Mouse (Mus musculus): Measurements from ENCODE around the gene Toporsl. TPM values are rescaled to one million over a fixed set of nuclear protein-coding genes. Genes with fewer than 3 reads are reported as not detected.

Gene Toporsl
- 0.06 and 0.08 TPM in 2 replicates for polyA plus RNA-seq (2016; fragmentation: Nextera tagmentation; extraction: Ambion mirVana)

DNA sequence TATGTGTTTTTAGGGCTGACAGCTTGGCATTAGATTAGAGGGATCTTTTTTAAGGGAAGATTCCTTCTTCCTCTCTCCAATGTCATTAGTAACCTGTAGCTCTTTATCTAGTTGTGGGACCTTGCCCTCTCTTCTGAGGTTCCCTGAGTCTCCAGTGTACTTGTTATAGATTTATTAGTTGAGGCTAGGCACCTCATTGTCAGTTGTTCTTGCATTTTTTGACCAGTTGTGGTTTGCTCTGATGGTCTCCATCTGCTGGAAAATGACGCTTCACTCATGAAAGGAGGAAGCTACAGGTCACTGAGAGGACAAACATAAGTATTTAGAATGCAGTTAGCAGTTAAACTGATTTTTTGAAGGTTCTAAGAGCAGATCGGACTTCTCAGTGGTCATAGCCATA, at the start of gene Toporsl:
Gene Toporsl, plus strand, starts transcription at position 348 of the 400 bp plus-strand sequence.
- H3K4me1 ChIP-seq = no peaks in the 10 kb centered on the region
- no peaks in the 10 kb centered on the region for H3K9me3 ChIP-seq
- no peak within 1 kb of the TSS for H3K4me3 ChIP-seq
- H3K4me2 ChIP-seq (replicated peaks) = no peak within 1 kb of the TSS
- 81% methylated on average over 2 of the region's 2 CpGs for WGBS
- ATAC-seq (ENCODE audit: low FRiP score, low read depth) = no peak
- H3K27me3 ChIP-seq = no peaks in the 10 kb centered on the region
- no peaks in the 10 kb centered on the region for H3K36me3 ChIP-seq
- no peak within 1 kb of the TSS for H3K9ac ChIP-seq (replicated peaks)
- no peak within 1 kb of the TSS for H3K27ac ChIP-seq (replicated peaks)

DNA sequence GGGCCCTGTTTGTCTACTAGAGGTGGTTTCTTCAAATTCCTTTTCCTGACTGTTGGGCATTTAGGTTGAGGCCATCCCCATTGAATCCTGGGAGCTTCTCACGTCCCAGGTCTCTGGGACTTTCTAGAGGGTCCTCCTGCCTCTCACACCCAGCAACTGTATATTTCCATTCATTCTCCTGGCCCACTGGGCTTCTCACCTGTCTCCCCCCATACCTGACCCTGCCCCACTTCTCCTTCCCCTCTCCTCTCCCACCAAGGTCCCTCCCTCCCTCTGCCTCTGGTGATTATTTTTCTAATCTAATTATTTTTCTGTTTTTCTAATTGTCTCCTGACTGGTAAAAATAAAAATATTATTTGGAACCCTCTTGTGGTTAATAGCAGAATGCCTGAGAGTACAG, 38.4 kb upstream of the Toporsl start:
- no peaks in the 10 kb centered on the region for H3K9me3 ChIP-seq
- ATAC-seq (ENCODE audit: low FRiP score, low read depth) = peak; percentile 64
- no peak overlapping the region for H3K4me3 ChIP-seq
- WGBS = 44% methylated on average over 1 of the region's 1 CpGs
- no peaks in the 10 kb centered on the region for H3K27me3 ChIP-seq
- peaks cover 10% of the 10 kb centered on the region for H3K4me1 ChIP-seq
- H3K4me2 ChIP-seq (replicated peaks) = no peak overlapping the region
- H3K27ac ChIP-seq (replicated peaks) = no peak overlapping the region
- H3K9ac ChIP-seq (replicated peaks) = no peak overlapping the region
- H3K36me3 ChIP-seq = no peaks in the 10 kb centered on the region

DNA sequence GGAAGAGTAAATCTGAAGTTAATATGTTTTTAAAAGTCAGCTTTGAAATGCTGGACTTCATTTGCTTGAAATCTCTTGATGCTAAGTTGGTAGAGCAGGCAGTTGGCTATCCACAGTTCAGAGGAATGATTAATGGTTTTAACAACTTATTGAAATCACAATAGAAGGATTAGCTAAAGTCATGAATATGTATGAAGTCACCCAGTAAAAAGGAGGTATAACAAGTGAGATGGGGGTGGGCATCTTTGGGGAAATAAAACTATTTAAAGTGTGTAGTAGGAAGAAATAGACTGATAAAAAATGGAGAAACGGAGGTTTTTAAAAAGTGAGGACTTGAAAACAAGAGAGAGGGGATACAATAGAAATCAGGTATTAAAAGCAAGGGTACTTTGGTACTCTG, 38.0 kb upstream of the Toporsl start:
- peak; percentile 90 for ATAC-seq (ENCODE audit: low FRiP score, low read depth)
- H3K4me2 ChIP-seq (replicated peaks) = no peak overlapping the region
- no peak overlapping the region for H3K4me3 ChIP-seq

DNA sequence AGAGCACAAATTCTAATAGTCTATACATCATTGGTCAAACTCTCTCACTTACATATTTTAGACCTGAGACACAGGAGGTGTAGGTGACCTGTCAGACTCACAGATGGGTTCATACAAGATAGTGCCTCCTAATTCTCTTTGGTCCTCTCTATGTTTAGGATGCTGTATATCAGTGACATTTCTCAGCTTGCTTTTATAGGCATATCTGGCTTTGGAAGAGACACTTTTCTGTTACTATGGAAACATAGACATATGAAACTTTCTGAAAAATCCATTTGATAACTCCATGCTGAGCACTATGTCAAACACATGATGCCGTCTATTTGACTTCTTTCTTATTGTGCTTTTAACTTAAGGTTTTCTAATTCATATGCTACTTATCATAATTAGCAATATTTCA, 32.2 kb upstream of the Toporsl start:
- Histone ChIP-seq H3K9ac (replicated peaks) (no peak overlapping the region), H3K36me3 (no peaks in the 10 kb centered on the region), H3K4me2 (replicated peaks) (no peak overlapping the region), H3K27ac (replicated peaks) (no peak overlapping the region), H3K4me1 (no peaks in the 10 kb centered on the region), H3K4me3 (no peak overlapping the region), H3K27me3 (no peaks in the 10 kb centered on the region), H3K9me3 (no peaks in the 10 kb centered on the region)
- ATAC-seq (ENCODE audit: low FRiP score, low read depth) = no peak
- 88% methylated on average over 1 of the region's 1 CpGs for WGBS

More for the DNA sequence above, 38.0 kb upstream of the Toporsl start:
- Histone ChIP-seq H3K27ac (replicated peaks) (no peak overlapping the region), H3K4me1 (peaks cover 10% of the 10 kb centered on the region), H3K27me3 (no peaks in the 10 kb centered on the region), H3K9ac (replicated peaks) (no peak overlapping the region), H3K36me3 (no peaks in the 10 kb centered on the region), H3K9me3 (no peaks in the 10 kb centered on the region)
- WGBS = 8% methylated on average over 1 of the region's 1 CpGs

DNA sequence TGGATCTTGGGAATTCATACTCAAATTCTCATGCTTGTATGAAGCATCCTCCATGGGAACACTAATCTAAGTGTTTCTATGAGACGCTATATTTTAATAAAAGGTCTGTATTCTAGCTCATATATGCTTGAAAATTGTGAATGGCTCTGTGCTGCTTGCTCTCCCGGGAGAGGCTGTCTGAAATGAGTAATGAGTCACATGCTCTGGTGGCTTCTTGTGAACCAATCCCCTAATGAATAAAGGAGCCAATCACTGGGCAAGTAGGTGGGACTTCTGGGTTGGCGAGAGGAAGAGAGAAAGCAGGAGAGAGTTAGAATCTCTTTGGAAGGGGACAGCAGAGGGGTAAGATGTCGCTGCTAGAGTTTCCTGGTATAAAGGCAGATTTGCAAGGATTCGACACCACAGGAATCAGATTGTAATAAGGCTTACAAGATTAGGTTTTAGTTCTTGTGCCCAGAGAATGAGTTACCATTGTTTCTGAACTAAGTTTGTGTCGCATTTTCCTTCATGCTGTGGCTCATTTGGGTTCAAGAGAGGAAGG, 9.8 kb upstream of the Toporsl start:
- H3K9me3 ChIP-seq = no peaks in the 10 kb centered on the region
- no peak overlapping the region for H3K4me3 ChIP-seq
- no peak overlapping the region for H3K4me2 ChIP-seq (replicated peaks)
- WGBS = 73% methylated on average over 6 of the region's 6 CpGs
- H3K27me3 ChIP-seq = no peaks in the 10 kb centered on the region
- no peaks in the 10 kb centered on the region for H3K4me1 ChIP-seq
- no peak for ATAC-seq (ENCODE audit: low FRiP score, low read depth)
- no peak overlapping the region for H3K9ac ChIP-seq (replicated peaks)
- H3K27ac ChIP-seq (replicated peaks) = no peak overlapping the region
- H3K36me3 ChIP-seq = no peaks in the 10 kb centered on the region

DNA sequence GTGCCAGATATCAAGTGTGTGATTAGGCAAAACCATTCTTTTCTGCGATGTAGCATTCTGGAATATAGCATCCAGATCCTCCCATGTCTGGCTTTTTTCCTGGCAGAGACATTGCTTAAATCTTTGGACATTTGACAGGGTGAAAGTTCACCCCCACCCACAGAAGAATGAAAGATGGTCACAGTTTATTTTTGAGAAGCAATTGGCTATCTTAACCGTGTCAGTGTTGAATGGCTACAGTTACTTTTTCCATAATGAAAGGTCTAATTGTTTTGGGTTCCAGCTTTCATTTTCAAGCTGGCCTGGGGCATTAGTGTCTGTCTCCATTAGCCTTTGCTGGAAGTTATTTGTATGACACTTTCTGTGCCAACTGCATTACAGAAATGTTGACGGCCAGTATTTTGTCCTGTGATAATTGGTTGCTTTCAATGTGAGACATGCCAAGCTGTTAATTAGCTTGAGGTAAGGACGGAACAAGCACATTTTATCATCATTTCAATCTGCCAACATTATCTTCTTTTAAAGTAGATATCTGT, 2.2 kb upstream of the Toporsl start:
- Histone ChIP-seq H3K36me3 (no peaks in the 10 kb centered on the region), H3K9me3 (no peaks in the 10 kb centered on the region), H3K27ac (replicated peaks) (no peak overlapping the region), H3K27me3 (no peaks in the 10 kb centered on the region), H3K4me3 (no peak overlapping the region), H3K4me1 (no peaks in the 10 kb centered on the region), H3K4me2 (replicated peaks) (no peak overlapping the region), H3K9ac (replicated peaks) (no peak overlapping the region)
- WGBS = 84% methylated on average over 4 of the region's 4 CpGs
- ATAC-seq (ENCODE audit: low FRiP score, low read depth) = no peak

DNA sequence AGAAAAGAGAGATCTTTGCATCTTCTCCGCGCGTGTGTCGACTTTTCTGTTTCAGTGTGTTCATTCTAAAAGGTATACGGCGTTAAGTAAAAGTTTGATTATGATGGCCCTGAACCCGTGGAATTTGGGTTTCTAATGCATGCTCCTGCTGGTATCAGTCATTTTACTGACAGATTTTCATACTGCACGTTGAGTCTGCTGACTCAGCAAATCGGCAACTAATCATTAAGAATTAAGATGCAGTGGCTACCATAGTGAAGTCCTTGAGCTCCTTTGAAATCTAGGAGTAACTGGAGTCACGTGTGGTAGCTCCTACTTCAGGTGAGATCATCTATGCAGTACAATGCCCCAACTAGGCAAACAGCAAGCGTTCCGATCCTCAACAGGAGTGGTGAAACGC, 1.4 kb upstream of the Toporsl start:
- WGBS = 93% methylated on average over 13 of the region's 13 CpGs
- Histone ChIP-seq H3K27me3 (no peaks in the 10 kb centered on the region), H3K4me1 (no peaks in the 10 kb centered on the region), H3K4me3 (no peak overlapping the region), H3K4me2 (replicated peaks) (no peak overlapping the region), H3K36me3 (no peaks in the 10 kb centered on the region), H3K9ac (replicated peaks) (no peak overlapping the region), H3K9me3 (no peaks in the 10 kb centered on the region), H3K27ac (replicated peaks) (no peak overlapping the region)
- ATAC-seq (ENCODE audit: low FRiP score, low read depth) = no peak

DNA sequence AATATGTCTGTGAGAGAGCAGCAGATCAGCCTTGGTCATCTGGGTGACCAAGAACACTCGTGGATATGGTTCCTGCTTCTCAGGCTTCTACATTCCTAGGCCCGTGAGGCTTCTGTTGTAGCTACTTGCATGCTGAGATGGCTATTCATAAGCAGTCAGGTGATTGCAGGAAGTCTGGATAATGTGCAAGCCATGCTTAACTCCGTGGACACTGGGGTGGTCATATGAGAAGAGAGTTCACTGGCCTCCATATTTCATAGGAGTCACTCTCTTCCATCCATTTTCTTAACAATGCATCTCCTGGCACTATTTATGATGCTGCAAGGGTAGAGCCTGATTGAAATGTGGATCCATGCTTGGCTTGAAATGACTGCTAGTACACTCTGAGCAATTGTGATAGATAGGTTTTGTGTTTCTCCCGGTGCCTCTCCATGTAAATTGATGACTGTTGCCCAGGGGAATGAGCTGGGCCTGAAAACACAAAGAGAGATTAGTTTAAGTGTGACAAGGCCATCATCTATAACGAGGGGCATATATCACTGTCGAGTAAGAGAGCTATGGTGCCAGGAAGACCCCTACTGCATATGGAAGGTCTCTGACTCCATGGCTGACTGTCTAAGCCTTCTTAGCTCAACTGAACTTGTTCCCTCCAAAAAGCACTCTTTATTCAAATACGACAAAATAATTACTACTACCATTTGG, 2.3 kb downstream of the Toporsl start:
- Histone ChIP-seq H3K4me2 (replicated peaks) (no peak overlapping the region), H3K4me1 (no peaks in the 10 kb centered on the region), H3K27ac (replicated peaks) (no peak overlapping the region), H3K9ac (replicated peaks) (no peak overlapping the region), H3K4me3 (no peak overlapping the region), H3K27me3 (no peaks in the 10 kb centered on the region), H3K36me3 (no peaks in the 10 kb centered on the region), H3K9me3 (no peaks in the 10 kb centered on the region)
- WGBS = 71% methylated on average over 7 of the region's 7 CpGs
- ATAC-seq (ENCODE audit: low FRiP score, low read depth) = no peak

DNA sequence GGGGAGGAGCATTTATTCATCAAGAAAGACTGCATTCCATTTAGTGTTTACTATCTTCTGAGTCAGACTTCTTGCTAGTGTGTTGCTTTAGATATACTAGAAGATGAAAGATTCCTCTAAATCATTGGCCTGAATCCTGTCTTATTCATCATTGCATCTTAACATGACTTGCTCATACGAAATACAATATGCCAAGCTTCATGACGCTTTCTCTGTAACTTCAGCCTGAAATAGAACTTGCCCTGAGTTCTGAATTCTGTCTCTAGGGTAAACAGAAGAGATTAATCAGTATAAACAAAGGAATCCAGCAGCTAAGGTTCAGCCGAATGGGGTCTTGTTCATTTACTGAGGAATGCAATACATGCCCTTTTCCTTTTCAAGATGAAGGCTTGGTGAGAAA, 10.8 kb downstream of the Toporsl start:
- 67% methylated on average over 3 of the region's 3 CpGs for WGBS
- Histone ChIP-seq H3K4me2 (replicated peaks) (no peak overlapping the region), H3K9me3 (no peaks in the 10 kb centered on the region), H3K27ac (replicated peaks) (no peak overlapping the region), H3K4me3 (no peak overlapping the region), H3K36me3 (no peaks in the 10 kb centered on the region), H3K27me3 (no peaks in the 10 kb centered on the region), H3K9ac (replicated peaks) (no peak overlapping the region), H3K4me1 (no peaks in the 10 kb centered on the region)
- ATAC-seq (ENCODE audit: low FRiP score, low read depth) = no peak

DNA sequence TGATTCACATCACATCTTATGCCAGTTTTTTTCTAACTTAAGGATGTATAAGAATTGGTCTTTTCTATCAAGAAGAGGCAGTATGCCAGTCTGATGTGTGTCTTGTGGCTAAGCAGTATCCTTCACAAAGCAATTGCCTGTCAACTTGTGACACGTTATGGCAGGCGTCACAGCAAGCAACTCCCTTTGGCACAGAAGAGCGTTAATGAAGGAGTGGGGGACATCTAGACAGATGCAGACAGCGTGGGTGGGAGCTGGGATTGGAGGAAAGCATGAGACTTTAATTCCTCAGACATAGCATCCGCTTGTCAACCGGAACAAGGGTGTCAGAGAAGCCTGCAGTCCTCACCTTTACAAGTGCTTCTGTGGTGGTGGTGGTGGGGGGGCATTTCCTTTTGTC, 38.9 kb downstream of the Toporsl start:
- no peaks in the 10 kb centered on the region for H3K4me1 ChIP-seq
- no peak overlapping the region for H3K27ac ChIP-seq (replicated peaks)
- H3K36me3 ChIP-seq = no peaks in the 10 kb centered on the region
- WGBS = 83% methylated on average over 6 of the region's 6 CpGs
- ATAC-seq (ENCODE audit: low FRiP score, low read depth) = peak; percentile 44; the same call in 1 of the 2 replicates
- H3K9ac ChIP-seq (replicated peaks) = no peak overlapping the region
- no peaks in the 10 kb centered on the region for H3K9me3 ChIP-seq
- no peak overlapping the region for H3K4me2 ChIP-seq (replicated peaks)
- H3K4me3 ChIP-seq = no peak overlapping the region
- no peaks in the 10 kb centered on the region for H3K27me3 ChIP-seq

DNA sequence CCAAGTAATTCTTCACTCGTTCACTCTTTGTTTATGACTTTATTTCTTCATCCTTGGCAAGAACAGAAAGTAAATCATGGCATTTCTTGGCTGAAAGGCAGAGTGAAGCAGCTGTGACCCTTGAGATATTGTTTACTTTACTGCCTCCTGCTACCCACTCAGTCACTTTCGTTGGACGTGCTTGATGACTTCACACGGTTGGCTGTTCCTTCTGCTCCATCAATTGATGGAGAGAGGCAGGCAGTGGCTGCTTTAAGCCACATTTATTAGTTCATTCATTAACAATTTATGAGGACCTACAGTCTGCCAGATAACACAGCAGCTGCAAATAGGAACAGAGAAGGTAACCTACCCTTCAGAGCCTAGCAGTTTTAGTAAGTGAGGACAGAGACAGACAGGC, 51.7 kb downstream of the Toporsl start:
- WGBS = 70% methylated on average over 4 of the region's 4 CpGs
- H3K36me3 ChIP-seq = no peaks in the 10 kb centered on the region
- H3K9ac ChIP-seq (replicated peaks) = no peak overlapping the region
- H3K27me3 ChIP-seq = no peaks in the 10 kb centered on the region
- ATAC-seq (ENCODE audit: low FRiP score, low read depth) = no peak
- no peak overlapping the region for H3K4me3 ChIP-seq
- no peaks in the 10 kb centered on the region for H3K4me1 ChIP-seq
- H3K4me2 ChIP-seq (replicated peaks) = no peak overlapping the region
- no peaks in the 10 kb centered on the region for H3K9me3 ChIP-seq
- no peak overlapping the region for H3K27ac ChIP-seq (replicated peaks)

DNA sequence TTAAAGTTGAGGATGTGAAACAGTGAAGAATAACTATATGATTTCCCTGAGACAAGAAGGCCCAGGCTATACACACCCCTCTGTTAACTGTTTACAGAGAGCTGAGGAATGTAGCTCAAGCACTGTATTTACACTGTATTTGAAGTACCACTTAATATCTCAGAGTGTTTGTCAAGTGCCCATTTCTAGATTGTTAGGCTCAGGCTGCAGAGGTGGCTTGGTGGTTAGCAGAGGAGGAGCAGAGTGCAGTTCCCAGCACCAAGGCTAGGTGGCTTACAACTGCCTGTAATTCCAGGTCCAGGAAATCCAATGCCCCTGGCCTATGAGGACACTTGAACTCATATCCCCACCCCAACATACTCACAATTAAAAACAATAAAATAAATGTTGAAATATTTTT, 63.6 kb downstream of the Toporsl start:
- no peak for ATAC-seq (ENCODE audit: low FRiP score, low read depth)
- Histone ChIP-seq H3K4me1 (peaks cover 8% of the 10 kb centered on the region; the same call in 1 of the 2 replicates), H3K9me3 (no peaks in the 10 kb centered on the region), H3K27ac (replicated peaks) (no peak overlapping the region), H3K4me3 (no peak overlapping the region), H3K36me3 (no peaks in the 10 kb centered on the region), H3K9ac (replicated peaks) (no peak overlapping the region), H3K4me2 (replicated peaks) (no peak overlapping the region), H3K27me3 (no peaks in the 10 kb centered on the region)
